Mouse (Mus musculus) left cerebral cortex, adult 2 months (tissue): Measurements from ENCODE around the gene Psmd10. TPM values are rescaled to one million over a fixed set of nuclear protein-coding genes. Genes with fewer than 3 reads are reported as not detected.

Source experiments
- DNase-seq, 2 experiments: peaks; one replicate each; pipeline ENCODE4 v3.0.0; 2021 to 2022; ENCODE audit warnings: low spot score in 2 of 2, mixed read lengths in 1 of 2; ENCODE audit errors: extremely low spot score in 1 of 2
- H3K27ac ChIP-seq: fragments of 200-600 bp; 2 replicates; pipeline ENCODE4 v1.8.1; 2022
- H3K4me3 ChIP-seq: fragments of 200-600 bp; 2 replicates; pipeline ENCODE4 v1.8.1; 2022
- CTCF ChIP-seq: fragments of 200-600 bp; IDR thresholded peaks from 2 replicates; pipeline ENCODE4 v1.8.1; 2022; ENCODE audit warnings: antibody characterized with exemption, mild to moderate bottlenecking, moderate library complexity
- intact Hi-C: fragments of 180-260 bp; cut with DNase I; formaldehyde crosslinking; loops from one replicate; pipeline ENCODE4 v1.15.1; 2025
- total RNA-seq, 2 experiments: library from RNA; stranded (reverse); gene quantifications; 2 replicates each; pipeline ENCODE4 v1.2.3; 2021

Gene Psmd10
- total RNA-seq, 2 experiments from 2014 or later, result 18.9 to 20.6 TPM

GRCm38 (mm10) chrX:140953618-140954017 lies 2.9 kb downstream of the Psmd10 start:
- TF ChIP-seq CTCF, result no peak
- intact Hi-C loops, result no loop called here
- no peak for DNase-seq
- Histone ChIP-seq H3K4me3 (no peak overlapping the region), H3K27ac (no peak overlapping the region)

GRCm38 (mm10) chrX:140936271-140936670 lies 20.3 kb downstream of the Psmd10 start:
- intact Hi-C loops, result no loop called here
- no peak for DNase-seq
- no peak overlapping the region for H3K4me3 ChIP-seq
- no peak overlapping the region for H3K27ac ChIP-seq
- no peak for TF ChIP-seq CTCF

- H3K4me3 ChIP-seq, result no peak overlapping the region
- TF ChIP-seq CTCF, result no peak
- intact Hi-C loops, result loop anchor here (5.0 kb wide), 1 partner anchor 441 kb away; no protein-coding TSS in a partner anchor
Observed at GRCm38 (mm10) chrX:140933263-140933662, 23.3 kb downstream of the Psmd10 start.

GRCm38 (mm10) chrX:140932066-140932465 lies 24.5 kb downstream of the Psmd10 start:
- intact Hi-C loops, result loop anchor here (5.0 kb wide), 1 partner anchor 440 kb away; no protein-coding TSS in a partner anchor
- no peak for DNase-seq
- no peak overlapping the region for H3K4me3 ChIP-seq
- no peak overlapping the region for H3K27ac ChIP-seq
- TF ChIP-seq CTCF, result peak; percentile 58

More at GRCm38 (mm10) chrX:140933263-140933662, 23.3 kb downstream of the Psmd10 start:
- no peak for DNase-seq
- H3K27ac ChIP-seq, result no peak overlapping the region

- no peak overlapping the region for H3K4me3 ChIP-seq
- intact Hi-C loops, result no loop called here
- no peak overlapping the region for H3K27ac ChIP-seq
- no peak for TF ChIP-seq CTCF
- DNase-seq, result no peak
Observed at GRCm38 (mm10) chrX:140921321-140921720, 35.2 kb downstream of the Psmd10 start.

- no peak within 1 kb of the TSS for H3K27ac ChIP-seq
- no peak for TF ChIP-seq CTCF
- intact Hi-C loops, result no loop called here
- no peak within 1 kb of the TSS for H3K4me3 ChIP-seq
- DNase-seq, result no peak
Observed at GRCm38 (mm10) chrX:140907360-140907759, 49.2 kb downstream of the Psmd10 start, which contains the start of gene Vsig1. Gene Vsig1, plus strand, starts transcription at chrX:140907608.

- TF ChIP-seq CTCF, result no peak
- Histone ChIP-seq H3K27ac (no peak overlapping the region), H3K4me3 (no peak overlapping the region)
- no peak for DNase-seq
- intact Hi-C loops, result no loop called here
Observed at GRCm38 (mm10) chrX:140903487-140903886, 53.0 kb downstream of the Psmd10 start.

Other genes starting within 250 kb of the Psmd10 start
- not detected for gene Tex13b, start 143.3 kb downstream of the Psmd10 start, total RNA-seq
- not detected for gene Vsig1, start 49.1 kb downstream of the Psmd10 start, total RNA-seq
- gene Atg4a, start 179 bp upstream of the Psmd10 start, total RNA-seq, result 1 to 10 TPM; 7.9 to 8.7 TPM